Mouse (Mus musculus): Measurements from ENCODE around the gene Ccdc33. TPM values are rescaled to one million over a fixed set of nuclear protein-coding genes. Genes with fewer than 3 reads are reported as not detected.

Gene Ccdc33
- total and polyA plus RNA-seq, 3 experiments = 0.21 to 1.0 TPM; not detected in 1

DNA sequence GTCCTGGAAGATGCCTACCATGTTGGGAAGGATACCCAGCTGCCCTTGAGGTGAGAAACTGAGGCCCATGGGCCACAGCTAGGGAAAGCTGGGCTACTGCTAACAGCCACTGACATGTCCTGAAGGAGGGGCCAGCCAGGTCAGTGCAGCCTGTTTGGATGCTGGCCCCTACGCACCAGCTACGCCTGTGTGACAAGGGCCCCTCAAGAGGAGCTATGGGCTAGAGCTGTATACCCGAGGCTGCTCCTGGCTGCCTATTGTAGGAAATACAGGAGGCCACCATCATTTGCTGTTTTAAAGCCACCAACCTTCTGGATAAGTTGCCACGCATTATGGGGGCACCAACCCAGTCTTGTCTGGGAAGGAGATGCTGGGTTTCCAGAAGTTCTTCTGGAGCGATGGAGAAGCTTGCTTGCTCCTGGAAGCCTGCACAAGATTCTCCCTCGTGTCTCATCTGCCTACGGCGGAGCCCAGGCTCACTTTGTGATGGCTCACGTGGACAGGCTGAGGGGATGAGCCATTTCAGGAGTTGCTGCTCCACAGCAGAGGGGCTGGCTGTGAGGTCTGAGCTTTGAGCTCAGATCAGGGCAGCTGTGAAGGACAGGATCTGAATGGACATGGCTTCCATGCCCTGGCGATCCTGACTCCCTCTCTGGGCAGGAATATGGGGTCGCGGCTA, 110.1 kb downstream of the Ccdc33 start (continued):
- TF ChIP-seq BHLHE40 (IDR thresholded peaks at IDR 0.05; ENCODE audit: low read depth, low read length) = peak; percentile 61
- no peak for TF ChIP-seq ZNF384 (IDR thresholded peaks at IDR 0.05; ENCODE audit: low read depth, low read length)
- TF ChIP-seq KAT2A (IDR thresholded peaks at IDR 0.05; ENCODE audit: insufficient replicate concordance, low read length) = no peak
- no peak for TF ChIP-seq ZKSCAN1 (IDR thresholded peaks at IDR 0.05; ENCODE audit: borderline replicate concordance, low read depth, low read length)
- TF ChIP-seq MAFK (IDR thresholded peaks at IDR 0.05; ENCODE audit: insufficient replicate concordance, low read length) = no peak
- no peak for TF ChIP-seq CHD2 (IDR thresholded peaks at IDR 0.05; ENCODE audit: low read length)
- no peak for TF ChIP-seq POLR2AphosphoS2 (IDR thresholded peaks at IDR 0.05; ENCODE audit: low read depth, low read length)

DNA sequence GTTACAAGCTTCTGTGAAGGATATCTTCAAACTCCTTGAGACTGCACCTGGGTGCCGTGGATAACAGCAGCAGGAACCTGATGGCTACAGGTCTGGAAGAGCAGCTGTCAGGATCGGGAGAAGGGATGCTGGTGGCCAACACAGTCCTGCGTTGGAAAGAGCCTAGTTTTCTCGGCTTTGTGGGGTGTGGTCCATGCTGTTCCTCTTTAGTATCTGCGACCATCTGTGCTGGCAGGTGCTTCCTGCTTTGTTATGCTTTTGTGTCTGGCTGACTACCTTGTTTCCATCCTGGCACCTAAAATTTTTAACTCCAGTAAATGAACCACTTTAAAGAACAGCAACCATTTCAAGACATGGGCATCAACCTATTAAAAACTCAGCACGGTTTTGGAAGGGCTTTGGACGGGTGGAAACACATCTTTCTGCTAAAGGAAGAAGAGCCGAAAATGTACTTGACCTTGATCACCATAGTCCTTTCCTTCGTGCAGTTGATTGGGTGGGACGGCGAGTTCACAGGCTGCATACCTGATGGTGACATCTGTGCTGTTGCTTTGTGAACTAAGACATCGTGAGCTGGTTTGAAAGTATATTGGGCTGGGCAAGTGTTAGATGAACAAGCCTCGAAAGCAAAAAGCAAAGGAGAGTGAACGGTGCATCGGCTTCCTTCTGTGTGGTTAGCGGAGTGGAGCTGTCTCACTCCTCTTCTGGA, 112.7 kb downstream of the Ccdc33 start, which contains the start of gene Cyp11a1:
Gene Cyp11a1 (plus strand): TSS at position 659 of the 709 bp plus-strand sequence.
- H3K27ac ChIP-seq (ENCODE audit: insufficient read depth, low read depth) = no peak within 1 kb of the TSS
- H3K4me1 ChIP-seq (ENCODE audit: control insufficient read depth in 1 of 2, insufficient read depth in 2 of 2) = peaks cover 17 to 41% of the 10 kb centered on the region in 2 experiments
- no peak for TF ChIP-seq HCFC1 (IDR thresholded peaks at IDR 0.05; ENCODE audit: low read depth, low read length)
- peak; percentile 23; the same call in 1 of the 2 replicates for TF ChIP-seq EP300 (IDR thresholded peaks at IDR 0.05; ENCODE audit: low read length)
- in situ Hi-C loops (cut with MboI; ENCODE audit: low pct_ligation_motif_present, low pct_unique_long_range_greater_than_20kb, low sequenced_read_pairs) (no loop called here), dilution Hi-C loops (cut with MboI; ENCODE audit: extremely low pct_ligation_motif_present, extremely low pct_unique_long_range_greater_than_20kb, low sequenced_read_pairs) (no loop called here)
- H3K79me2 ChIP-seq (replicated peaks; ENCODE audit: control insufficient read depth, extremely low read depth, insufficient read depth, poor library complexity, severe bottlenecking) = no peaks in the 10 kb centered on the region
- peaks cover 7 to 9% of the 10 kb centered on the region in 2 experiments for H3K36me3 ChIP-seq (replicated peaks in 1 of 2; ENCODE audit: control insufficient read depth in 1 of 2, insufficient read depth in 1 of 2, low read length in 1 of 2)
- DNase-seq (ENCODE audit: extremely low read depth) = no peak
- H3K4me2 ChIP-seq (ENCODE audit: insufficient read depth, low read depth, poor library complexity, severe bottlenecking) = no peak within 1 kb of the TSS
- H3K9ac ChIP-seq (ENCODE audit: insufficient read depth, low read depth) = no peak within 1 kb of the TSS
- no peak within 1 kb of the TSS for H3K4me3 ChIP-seq (replicated peaks in 1 of 3; ENCODE audit: low read depth in 2 of 3, low read length in 2 of 3, poor library complexity in 1 of 3)
- H3K27me3 ChIP-seq (replicated peaks) = no peaks in the 10 kb centered on the region
- H3K9me3 ChIP-seq (replicated peaks; ENCODE audit: low read length) = peaks cover 6% of the 10 kb centered on the region

DNA sequence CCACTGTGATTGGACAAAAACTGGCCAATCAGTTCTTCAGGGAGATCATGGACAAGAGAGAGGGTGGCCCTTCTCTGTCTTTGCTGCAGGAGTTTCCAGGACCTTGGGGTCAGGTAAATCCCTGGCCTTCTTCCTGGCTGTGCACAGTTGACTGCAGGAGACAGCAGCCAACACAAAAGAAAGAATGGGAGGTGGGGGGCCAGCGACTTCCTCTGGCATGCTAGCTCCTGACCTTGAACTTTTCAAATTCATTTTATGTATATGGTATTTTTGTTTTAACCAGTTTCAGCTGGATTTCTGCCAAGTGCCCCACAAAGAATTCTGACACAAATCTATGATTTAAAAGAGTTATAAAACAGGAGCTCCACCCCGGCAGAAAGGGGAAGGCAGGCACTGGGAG, 115.4 kb downstream of the Ccdc33 start:
- Histone ChIP-seq H3K79me2 (replicated peaks; ENCODE audit: control insufficient read depth, extremely low read depth, insufficient read depth, poor library complexity, severe bottlenecking) (no peaks in the 10 kb centered on the region), H3K9ac (ENCODE audit: insufficient read depth, low read depth) (no peak overlapping the region), H3K4me3 (replicated peaks in 1 of 3; ENCODE audit: low read depth in 2 of 3, low read length in 2 of 3, poor library complexity in 1 of 3) (no peak overlapping the region), H3K9me3 (replicated peaks; ENCODE audit: low read length) (peaks cover 6% of the 10 kb centered on the region), H3K4me2 (ENCODE audit: insufficient read depth, low read depth, poor library complexity, severe bottlenecking) (no peak overlapping the region), H3K27ac (ENCODE audit: insufficient read depth, low read depth) (no peak overlapping the region), H3K27me3 (replicated peaks) (no peaks in the 10 kb centered on the region), H3K4me1 (ENCODE audit: control insufficient read depth in 1 of 2, insufficient read depth in 2 of 2) (peaks cover 6 to 28% of the 10 kb centered on the region in 2 experiments), H3K36me3 (replicated peaks in 1 of 2; ENCODE audit: control insufficient read depth in 1 of 2, insufficient read depth in 1 of 2, low read length in 1 of 2) (peaks cover 7 to 9% of the 10 kb centered on the region in 2 experiments)
- dilution Hi-C loops (cut with MboI; ENCODE audit: extremely low pct_ligation_motif_present, extremely low pct_unique_long_range_greater_than_20kb, low sequenced_read_pairs) = no loop called here
- in situ Hi-C loops (cut with MboI; ENCODE audit: low pct_ligation_motif_present, low pct_unique_long_range_greater_than_20kb, low sequenced_read_pairs) = no loop called here
- TF ChIP-seq MAFK (IDR thresholded peaks at IDR 0.05; ENCODE audit: insufficient replicate concordance, low read length) (no peak), CHD2 (IDR thresholded peaks at IDR 0.05; ENCODE audit: low read length) (no peak), IRF4 (IDR thresholded peaks at IDR 0.05; ENCODE audit: low read depth, low read length) (no peak)
- DNase-seq (ENCODE audit: extremely low read depth) = no peak

Measured in CH12.LX (cell line).